Mouse (Mus musculus) lung, adult 2 months (tissue): ENCODE measurements around the gene Pdgfb.

Source experiments
- CTCF ChIP-seq: fragments of 200-500 bp; IDR thresholded peaks from 2 replicates; pipeline ENCODE4 v1.5.1; 2011; ENCODE audit warnings: mild to moderate bottlenecking, low read length, control low read depth; ENCODE audit not compliant: insufficient read depth
- POLR2A ChIP-seq: fragments of 200-500 bp; IDR thresholded peaks from 2 replicates; pipeline ENCODE4 v1.6.1; 2011; ENCODE audit warnings: low read depth, mild to moderate bottlenecking, control low read depth, low read length, borderline replicate concordance; ENCODE audit errors: extremely low read depth

GRCm38 (mm10) chr15:80019625-80020024 lies 4.8 kb upstream of the Pdgfb start:
- TF ChIP-seq CTCF = no peak
- no peak for TF ChIP-seq POLR2A
